Mouse (Mus musculus): ENCODE measurements around the gene Stx18.

Stx18 gene

GRCm38 (mm10) chr5:38078575-38078974 is 40.0 kb downstream of the Stx18 start:
- in situ Hi-C loops (cut with MboI): no loop called here

DNA sequence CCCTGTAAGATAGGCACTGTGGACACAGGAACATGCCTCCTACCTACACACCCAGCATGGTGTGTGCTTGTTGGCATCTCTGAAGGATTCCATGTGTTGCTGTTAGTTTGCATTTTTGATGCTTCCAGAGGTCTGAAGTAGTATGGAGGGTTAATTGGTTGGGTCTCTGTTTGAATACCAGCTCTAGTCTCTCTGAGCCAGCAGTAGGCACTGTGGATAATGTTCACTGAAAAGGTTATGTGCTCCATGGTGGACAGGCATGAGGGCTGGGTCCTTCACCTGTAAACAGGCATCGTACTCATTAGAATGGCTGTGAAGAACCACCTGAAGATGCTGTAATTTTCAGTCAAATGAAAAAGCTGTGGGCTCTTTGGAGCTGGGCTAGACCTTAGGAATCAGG is 41.9 kb downstream of the Stx18 start:
- in situ Hi-C loops (cut with MboI): no loop called here

GRCm38 (mm10) chr5:38082589-38082988 is 44.0 kb downstream of the Stx18 start:
- in situ Hi-C loops (cut with MboI): no loop called here

- in situ Hi-C loops (cut with MboI): no loop called here
These were observed 44.8 kb downstream of the Stx18 start for GRCm38 (mm10) chr5:38083362-38083761.

DNA sequence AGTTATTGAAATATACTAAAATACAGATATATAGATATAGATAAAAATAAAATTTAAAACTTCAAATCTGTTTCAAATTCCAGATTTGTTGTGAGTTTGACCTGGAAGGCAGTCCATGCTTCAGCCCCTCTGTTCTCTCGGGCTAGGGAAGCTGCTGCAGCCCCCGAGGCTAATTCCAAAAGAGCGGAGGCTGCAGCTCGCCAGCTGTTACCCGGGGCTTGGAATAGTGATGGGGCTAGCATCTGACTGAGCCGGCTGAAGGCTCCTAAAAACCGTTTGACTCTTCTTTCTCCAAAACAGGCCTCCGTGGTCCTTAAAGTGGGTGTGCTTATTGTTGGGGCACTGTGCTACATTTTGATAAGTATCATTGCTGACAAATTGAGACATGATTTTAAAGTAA is 46.1 kb downstream of the Stx18 start:
- in situ Hi-C loops (cut with MboI): no loop called here

DNA sequence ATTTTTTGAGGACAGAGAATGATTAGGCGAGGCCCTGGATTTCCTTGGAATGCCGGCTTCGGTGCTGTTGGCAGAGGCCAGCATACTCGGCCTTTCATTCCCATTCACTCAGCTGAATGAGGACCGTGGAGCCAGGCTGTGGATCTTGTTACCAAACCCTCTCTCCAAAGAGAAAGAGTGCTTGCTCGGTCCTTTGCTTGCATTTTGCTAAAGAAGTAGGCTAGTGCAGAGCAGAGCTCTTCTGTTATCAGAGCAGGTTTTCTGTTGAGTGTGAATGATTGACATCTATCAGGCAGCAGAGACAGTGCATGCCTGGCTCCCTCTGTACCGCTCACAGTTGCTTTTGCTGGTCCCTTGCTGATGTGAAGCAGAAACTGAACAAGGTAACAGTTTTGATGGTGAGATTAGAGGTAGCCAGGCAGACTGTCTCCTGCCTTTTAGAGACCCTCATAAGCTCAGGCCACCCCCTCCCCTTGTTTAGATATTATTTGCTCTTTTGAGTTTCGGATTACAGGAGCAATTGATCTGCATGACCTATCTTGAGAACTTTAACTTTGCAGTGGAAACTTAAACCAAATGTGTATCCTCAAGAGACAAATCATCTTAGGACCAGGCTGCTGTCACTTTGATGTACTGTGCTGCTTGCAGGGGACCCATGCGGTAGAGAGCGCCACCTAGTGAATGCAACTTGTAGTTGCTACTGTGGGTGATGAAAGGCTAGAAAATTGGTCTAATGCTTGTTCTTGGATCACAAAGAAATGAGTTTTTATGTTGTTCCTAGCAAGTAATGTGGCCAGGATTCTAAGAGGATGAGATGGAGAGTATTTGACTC is 47.2 kb downstream of the Stx18 start:
- in situ Hi-C loops (cut with MboI): no loop called here

DNA sequence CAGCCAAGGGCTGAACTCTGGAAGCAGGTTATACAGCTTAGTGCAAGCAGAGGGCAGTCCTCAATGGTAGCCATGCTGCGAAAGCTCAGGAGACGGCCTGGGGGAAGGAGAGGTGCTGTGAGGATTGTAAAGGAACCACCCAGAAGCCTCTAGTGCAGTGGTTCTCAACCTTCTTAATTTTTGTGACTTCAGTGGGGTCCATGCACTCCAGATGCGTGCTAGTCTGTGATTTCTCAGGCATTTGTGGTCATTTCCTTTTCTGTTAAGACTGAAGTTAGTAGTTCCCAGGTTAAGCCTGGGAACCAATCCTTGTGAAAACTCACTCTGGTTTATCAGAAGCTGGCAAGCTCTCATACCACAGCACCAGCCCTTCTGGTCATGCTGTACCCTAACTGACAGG is 51.6 kb downstream of the Stx18 start:
- in situ Hi-C loops (cut with MboI): no loop called here

DNA sequence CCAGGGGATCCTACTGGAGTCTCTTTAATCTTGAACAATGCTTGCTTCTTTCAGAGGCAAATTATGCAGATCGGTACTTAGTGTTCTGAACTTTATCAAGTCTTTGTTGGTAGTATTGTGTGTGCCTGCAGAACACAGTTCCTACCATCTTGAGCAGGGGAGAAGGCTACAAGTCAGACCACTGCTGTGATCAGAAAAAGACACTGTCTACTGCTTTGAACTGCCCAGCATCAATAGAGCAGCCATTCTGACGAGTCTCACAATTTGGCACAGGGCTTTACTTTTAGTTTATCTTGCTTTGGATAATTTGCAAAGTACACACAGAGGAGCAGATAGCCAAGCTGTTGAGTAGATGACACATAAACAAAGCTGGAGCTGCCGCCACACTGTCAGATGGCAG is 52.0 kb downstream of the Stx18 start:
- in situ Hi-C loops (cut with MboI): no loop called here

GRCm38 (mm10) chr5:38091046-38091965 is 52.8 kb downstream of the Stx18 start:
- in situ Hi-C loops (cut with MboI): no loop called here

- in situ Hi-C loops (cut with MboI): no loop called here
These were observed 53.4 kb downstream of the Stx18 start for GRCm38 (mm10) chr5:38091966-38092304.

DNA sequence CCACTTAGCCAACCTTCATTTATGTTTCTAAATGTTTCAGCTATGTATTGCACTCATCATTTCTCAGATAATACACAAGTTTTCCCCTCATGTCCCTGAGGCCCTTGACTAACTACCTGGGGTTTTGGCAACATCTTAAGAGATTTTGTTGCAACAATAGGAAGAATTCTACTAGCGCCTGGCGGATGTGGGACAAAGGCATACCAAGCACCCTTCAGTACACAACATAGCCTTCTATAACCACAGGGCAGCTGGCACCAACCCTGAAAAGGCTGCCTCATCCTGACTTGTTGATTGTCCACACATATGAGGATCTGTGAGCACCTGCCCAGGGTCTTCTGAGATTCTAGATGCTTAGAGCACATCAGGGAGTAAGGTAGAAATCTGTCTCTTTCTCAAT is 55.8 kb downstream of the Stx18 start:
- in situ Hi-C loops (cut with MboI): no loop called here

DNA sequence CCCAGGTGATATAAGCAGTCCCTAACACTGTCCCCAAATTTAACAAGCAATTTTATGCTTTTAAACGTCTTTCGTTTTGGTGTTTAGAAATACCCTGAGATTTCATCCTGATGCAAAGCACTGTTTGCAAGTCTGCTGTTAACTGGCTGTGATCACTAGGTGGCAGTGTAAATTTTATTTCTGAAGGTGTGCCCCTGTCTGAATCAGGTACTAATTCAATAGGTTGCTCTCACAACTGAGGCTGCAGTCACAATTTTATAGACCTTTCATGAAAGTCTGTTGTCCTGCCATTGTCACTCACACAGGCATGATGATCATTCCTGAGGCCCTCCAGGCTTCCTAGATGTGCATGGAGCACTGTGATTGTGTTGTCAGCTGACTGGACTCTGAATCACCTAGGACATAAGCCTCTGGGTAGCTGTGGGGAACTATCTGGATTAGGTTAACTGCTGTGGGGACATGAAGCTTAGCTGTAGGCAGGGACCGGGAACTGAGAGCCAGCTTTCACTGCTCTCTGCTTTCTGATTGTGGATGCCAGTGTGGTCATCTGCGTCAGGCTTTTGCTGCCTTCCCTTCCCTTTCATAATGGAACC is 59.1 kb downstream of the Stx18 start:
- in situ Hi-C loops (cut with MboI): no loop called here

DNA sequence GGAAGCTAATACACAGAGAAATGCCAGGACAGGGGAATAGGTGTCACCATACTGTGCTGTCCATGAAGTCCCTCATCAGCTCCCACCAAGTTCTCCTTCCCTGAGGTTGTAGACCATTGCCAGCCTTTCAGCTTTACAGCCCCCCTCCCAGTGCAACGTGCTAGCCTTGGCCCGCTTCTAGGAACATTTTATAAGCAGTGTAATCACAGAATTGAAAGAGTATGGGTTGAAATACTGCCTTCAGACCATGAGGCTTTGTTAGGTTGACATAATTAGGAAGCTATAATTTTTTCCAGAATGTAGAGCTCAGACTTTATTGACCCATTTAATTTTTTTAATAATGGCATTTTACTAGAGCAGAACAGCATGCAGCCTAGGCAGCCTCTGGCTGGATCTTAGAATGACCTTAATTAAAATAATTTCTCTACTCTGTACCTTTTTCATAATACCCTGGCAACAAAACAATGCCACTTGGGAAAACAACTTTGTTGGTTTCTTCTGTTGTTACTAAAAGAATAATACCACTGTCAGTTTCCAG is 60.7 kb downstream of the Stx18 start:
- in situ Hi-C loops (cut with MboI): no loop called here

DNA sequence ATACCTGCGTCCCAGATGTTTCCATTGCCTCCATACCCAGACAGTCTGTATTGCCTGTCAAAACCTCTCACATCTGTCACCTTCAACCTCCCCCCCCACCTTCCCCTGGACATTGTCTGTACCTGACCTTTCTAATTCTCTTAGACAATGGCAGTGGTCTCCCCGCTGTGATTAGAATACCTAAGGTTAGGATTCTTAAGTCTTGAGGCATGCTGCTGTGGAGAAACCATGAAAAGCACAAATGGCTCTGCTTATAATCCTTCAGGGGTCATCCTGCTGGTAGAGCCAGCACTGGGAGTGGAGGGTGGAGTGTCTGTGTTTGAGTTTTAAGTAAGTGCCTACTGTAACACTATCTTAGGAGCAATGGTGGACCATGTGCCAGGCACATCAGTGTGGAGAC is 64.4 kb downstream of the Stx18 start:
- in situ Hi-C loops (cut with MboI): no loop called here

DNA sequence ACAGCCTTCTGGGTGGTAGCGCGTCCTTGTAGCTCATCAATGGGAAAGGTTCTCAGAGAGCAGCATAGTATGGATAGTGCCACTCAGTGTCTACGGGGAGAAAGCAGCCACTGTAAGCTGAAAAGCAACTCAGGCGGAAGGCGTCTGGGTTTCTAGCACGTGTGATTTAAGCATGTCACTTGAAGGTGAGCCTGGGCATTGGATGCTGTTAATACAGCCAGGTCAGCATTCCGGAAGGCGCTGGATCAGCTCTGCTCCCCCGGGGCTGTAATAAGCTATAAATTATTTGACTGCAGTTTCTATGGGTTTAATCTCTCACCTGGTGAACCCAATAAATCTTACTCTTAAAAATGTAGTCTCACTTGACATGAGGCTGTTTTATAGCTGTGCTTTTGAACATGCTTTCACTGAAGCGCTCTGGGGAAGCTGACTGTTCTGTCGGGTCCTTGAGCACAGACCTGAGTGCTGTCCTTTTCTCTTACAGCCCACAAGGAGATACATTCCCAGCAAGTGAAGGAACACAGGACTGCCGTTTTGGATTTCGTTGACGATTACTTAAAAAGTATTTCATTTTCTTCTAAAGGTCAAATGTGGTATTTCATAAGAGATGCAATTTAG is 67.6 kb downstream of the Stx18 start:
- in situ Hi-C loops (cut with MboI): no loop called here

- in situ Hi-C loops (cut with MboI): no loop called here
These were observed 68.3 kb downstream of the Stx18 start for GRCm38 (mm10) chr5:38106807-38107206.

DNA sequence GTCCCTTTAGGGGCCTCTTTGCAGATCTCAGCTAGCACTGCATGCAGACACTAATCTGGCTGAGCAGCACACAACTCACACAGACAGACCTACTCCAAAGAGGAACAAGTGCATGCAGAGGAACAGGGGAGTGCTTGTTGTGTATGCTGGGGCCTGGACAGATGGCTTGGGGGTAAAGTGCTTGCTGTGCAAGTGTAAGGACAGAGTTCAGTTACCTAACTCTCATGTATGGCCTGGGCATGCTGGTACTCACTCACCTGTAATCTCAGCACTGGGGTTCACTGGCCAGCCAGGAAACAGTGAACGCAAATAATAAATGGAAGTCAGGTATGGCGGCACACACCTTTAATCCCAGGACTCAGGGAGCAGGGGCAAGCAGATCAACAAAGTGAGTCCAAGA is 76.0 kb downstream of the Stx18 start:
- in situ Hi-C loops (cut with MboI): no loop called here

DNA sequence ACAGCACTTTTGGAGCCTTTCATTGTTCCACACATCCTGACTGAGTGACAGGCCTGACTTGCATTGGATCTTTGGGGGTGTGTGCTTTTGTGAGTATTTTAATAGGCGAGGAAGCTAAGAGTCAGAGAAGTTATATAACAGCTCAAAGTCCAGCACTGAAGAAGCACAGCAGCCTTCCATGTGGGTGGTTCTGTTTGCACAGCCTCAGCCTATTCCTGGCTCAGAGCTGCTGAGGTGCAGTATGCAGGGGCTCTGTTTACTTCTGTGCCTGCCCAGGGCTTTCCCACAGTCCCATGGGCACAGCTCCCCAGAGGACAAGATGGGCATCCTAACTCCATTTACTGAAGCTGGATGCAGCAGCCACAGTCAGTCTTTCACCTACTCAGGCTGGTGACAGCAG is 78.5 kb downstream of the Stx18 start:
- in situ Hi-C loops (cut with MboI): no loop called here

DNA sequence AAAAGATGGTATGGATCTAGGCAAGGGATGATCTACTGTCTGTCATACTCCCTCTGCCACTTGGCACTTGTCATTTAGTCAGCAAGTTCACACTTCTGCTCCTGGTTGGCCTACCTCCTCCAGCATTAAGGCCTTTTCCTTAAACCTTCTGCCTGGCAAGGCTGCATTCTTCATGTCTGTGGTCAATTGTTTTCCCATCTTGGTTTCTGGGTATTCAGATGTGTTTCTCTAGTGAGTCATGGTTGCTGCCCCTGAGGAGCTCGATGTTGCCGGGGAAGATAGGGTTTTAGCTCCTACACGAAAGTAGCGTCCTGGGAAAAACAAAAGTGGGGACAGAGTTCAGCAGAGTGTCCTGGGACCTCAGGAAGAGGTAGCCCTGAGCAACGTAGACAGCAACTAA is 80.7 kb downstream of the Stx18 start:
- in situ Hi-C loops (cut with MboI): no loop called here

- in situ Hi-C loops (cut with MboI): no loop called here
These were observed 83.2 kb downstream of the Stx18 start for GRCm38 (mm10) chr5:38121699-38122098.

DNA sequence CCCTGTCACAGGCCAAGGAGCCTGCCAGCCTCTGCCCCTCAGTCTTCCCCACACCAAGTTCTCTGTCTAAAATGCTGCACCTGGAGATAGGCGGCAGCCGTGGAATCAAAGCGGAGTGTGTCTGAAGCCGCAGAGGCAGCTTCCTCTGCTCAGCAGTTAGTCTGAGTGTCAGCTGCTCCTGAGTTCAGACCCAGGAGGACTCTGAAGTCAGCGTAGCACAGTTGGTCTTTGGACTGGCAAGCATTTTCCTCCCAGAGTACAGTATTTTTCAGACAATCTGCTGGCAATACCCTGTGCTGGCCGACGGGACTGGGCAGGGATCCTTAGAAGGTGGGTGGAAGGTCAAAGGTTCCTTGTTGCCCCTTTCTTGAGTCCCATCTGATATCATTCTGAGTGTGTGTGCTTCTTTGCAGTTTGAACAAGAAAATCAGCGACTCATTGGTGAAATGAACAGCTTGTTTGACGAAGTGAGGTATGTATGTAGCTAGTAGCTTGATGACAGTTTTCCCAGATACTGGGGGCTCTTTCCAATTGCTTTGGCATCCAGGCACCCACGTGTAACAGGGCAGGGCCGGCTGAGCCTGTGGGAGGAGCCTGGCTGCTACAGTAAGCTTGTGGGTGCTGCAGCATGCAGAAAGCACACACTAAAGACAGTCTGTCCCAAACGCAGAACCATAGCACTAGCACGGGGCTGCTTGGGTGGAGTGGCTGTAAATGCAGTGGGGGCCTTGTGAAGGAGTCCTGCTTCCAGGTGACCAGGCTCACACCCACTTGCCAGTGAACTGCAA is 88.2 kb downstream of the Stx18 start:
- in situ Hi-C loops (cut with MboI): no loop called here

All from mature B cell (primary cell).